Mouse (Mus musculus) lung, postnatal 0 days (tissue): ENCODE measurements around the gene Antxr1.

Source experiments
- CTCF ChIP-seq: IDR thresholded peaks from 2 replicates; pipeline ENCODE4 v1.5.1; 2016; ENCODE audit warnings: antibody characterized with exemption, mild to moderate bottlenecking
- EP300 ChIP-seq: IDR thresholded peaks from 2 replicates; pipeline ENCODE4 v1.6.1; 2016; ENCODE audit warnings: antibody characterized with exemption, mild to moderate bottlenecking, control low read depth

GRCm38 (mm10) chr6:87142239-87142638, 193.4 kb downstream of the Antxr1 start:
- TF ChIP-seq EP300 (0 out of 2 replicates have a peak, but pooled peaks have one; percentile 17), CTCF (no peak)
